Mouse (Mus musculus) thymus, postnatal 14 days (tissue): ENCODE measurements around the gene Gm20388.

ENCODE experiments used
- DNase-seq: peaks from one replicate; pipeline ENCODE4 v3.0.0; 2021

Gm20388 gene

GRCm38 (mm10) chr8:122983178-122983942, 3072.7 kb downstream of the Gm20388 start:
- peak; percentile 63 for DNase-seq

GRCm38 (mm10) chr8:122984175-122984574, 3073.5 kb downstream of the Gm20388 start:
- DNase-seq, result no peak

GRCm38 (mm10) chr8:122986501-122987184, 3076.0 kb downstream of the Gm20388 start:
- DNase-seq, result peak; percentile 67

- DNase-seq, result no peak
Measured at GRCm38 (mm10) chr8:122987255-122987654, 3076.6 kb downstream of the Gm20388 start.

- no peak for DNase-seq
Measured at GRCm38 (mm10) chr8:122988955-122989354, 3078.3 kb downstream of the Gm20388 start.

- peak; percentile 38 for DNase-seq
Measured at GRCm38 (mm10) chr8:122989976-122990375, 3079.3 kb downstream of the Gm20388 start.

GRCm38 (mm10) chr8:122991368-122991767, 3080.7 kb downstream of the Gm20388 start:
- no peak for DNase-seq

- DNase-seq, result no peak
Measured at GRCm38 (mm10) chr8:122992296-122992695, 3081.7 kb downstream of the Gm20388 start.

- DNase-seq, result peak; percentile 45
Measured at GRCm38 (mm10) chr8:122993031-122993430, 3082.4 kb downstream of the Gm20388 start.

GRCm38 (mm10) chr8:122993740-122994139, 3083.1 kb downstream of the Gm20388 start:
- DNase-seq, result no peak

GRCm38 (mm10) chr8:122997963-122998362, 3087.3 kb downstream of the Gm20388 start:
- DNase-seq, result no peak

- peak; percentile 40 for DNase-seq
Measured at GRCm38 (mm10) chr8:123000311-123000710, 3089.7 kb downstream of the Gm20388 start.

GRCm38 (mm10) chr8:123004033-123004922, 3093.6 kb downstream of the Gm20388 start:
- DNase-seq, result no peak

GRCm38 (mm10) chr8:123005328-123005727, 3094.7 kb downstream of the Gm20388 start:
- DNase-seq, result no peak

- DNase-seq, result no peak
Measured at GRCm38 (mm10) chr8:123005805-123006204, 3095.2 kb downstream of the Gm20388 start.

GRCm38 (mm10) chr8:123011321-123011720, 3100.7 kb downstream of the Gm20388 start:
- DNase-seq, result no peak

- DNase-seq, result no peak
Measured at GRCm38 (mm10) chr8:123014429-123014828, 3103.8 kb downstream of the Gm20388 start.

- no peak for DNase-seq
Measured at GRCm38 (mm10) chr8:123015074-123015473, 3104.4 kb downstream of the Gm20388 start.

- no peak for DNase-seq
Measured at GRCm38 (mm10) chr8:123017143-123017542, 3106.5 kb downstream of the Gm20388 start.

- peak; percentile 25 for DNase-seq
Measured at GRCm38 (mm10) chr8:123018484-123019164, 3108.0 kb downstream of the Gm20388 start.

GRCm38 (mm10) chr8:123020084-123020483, 3109.4 kb downstream of the Gm20388 start:
- DNase-seq, result no peak

GRCm38 (mm10) chr8:123020859-123021258, 3110.2 kb downstream of the Gm20388 start:
- DNase-seq, result no peak

- DNase-seq, result no peak
Measured at GRCm38 (mm10) chr8:123021259-123021658, 3110.6 kb downstream of the Gm20388 start.
